Mouse (Mus musculus) embryonic facial prominence, embryonic 15.5 days (tissue): ENCODE data around the gene Rln3. TPM values are rescaled to one million over a fixed set of nuclear protein-coding genes. Genes with fewer than 3 reads are reported as not detected.
A peak's percentile ranks its signal among the peaks of the same experiment; 100 is the strongest.

Experiments
- ATAC-seq: fragments of 200-750 bp; cut with Nextera tagmentation; 2 replicates; pipeline ENCODE4 v1.8.0; 2017; ENCODE audit warnings: low read depth, moderate TSS enrichment; ENCODE audit not compliant: insufficient number of reproducible peaks, low FRiP score, low TSS enrichment
- H3K27ac ChIP-seq: fragments of 300-500 bp; sonication (generic); replicated peaks from 2 replicates; pipeline ENCODE4 v1.5.1; 2015; ENCODE audit warnings: mild to moderate bottlenecking, inconsistent platforms
- H3K27me3 ChIP-seq: fragments of 300-500 bp; sonication (generic); 2 replicates; pipeline ENCODE4 v1.6.1; 2015; ENCODE audit warnings: inconsistent platforms
- H3K36me3 ChIP-seq: fragments of 300-500 bp; sonication (generic); 2 replicates; pipeline ENCODE4 v1.6.1; 2015; ENCODE audit warnings: mild to moderate bottlenecking, inconsistent platforms
- H3K4me1 ChIP-seq: fragments of 300-500 bp; sonication (generic); 2 replicates; pipeline ENCODE4 v1.6.1; 2015; ENCODE audit warnings: inconsistent platforms
- H3K4me2 ChIP-seq: fragments of 300-500 bp; sonication (generic); replicated peaks from 2 replicates; pipeline ENCODE4 v1.6.1; 2015; ENCODE audit warnings: mild to moderate bottlenecking, inconsistent platforms
- H3K4me3 ChIP-seq: fragments of 300-500 bp; sonication (generic); replicated peaks from 2 replicates; pipeline ENCODE4 v1.5.1; 2015; ENCODE audit warnings: mild to moderate bottlenecking, inconsistent platforms
- H3K9ac ChIP-seq: fragments of 300-500 bp; sonication (generic); 2 replicates; pipeline ENCODE4 v1.6.1; 2015; ENCODE audit warnings: inconsistent platforms
- H3K9me3 ChIP-seq: fragments of 300-500 bp; sonication (generic); replicated peaks from 2 replicates; pipeline ENCODE4 v1.6.1; 2016; ENCODE audit warnings: inconsistent platforms
- WGBS: fragments of 180-500 bp; shearing (Covaris S2); methylation state at CpG from one replicate; pipeline ENCODE4 v1.1.7; 2015; 5-methylcytosine and 5-hydroxymethylcytosine counted together
- polyA plus RNA-seq: library from polyadenylated mRNA; unstranded; fragments of >200 nt; fragmentation: Nextera tagmentation; extraction: Ambion mirVana; gene quantifications from 2 replicates; pipeline ENCODE4 v1.2.1, GENCODE M21; 2015

Gene Rln3
- polyA plus RNA-seq, 1 experiment from 2014 or later = not detected

- Histone ChIP-seq H3K4me2 (peak within 1 kb of the TSS; percentile 81), H3K9me3 (no peaks in the 10 kb centered on the region), H3K9ac (peak within 1 kb of the TSS; percentile 84), H3K27ac (peak within 1 kb of the TSS; percentile 85), H3K4me1 (peaks cover 26% of the 10 kb centered on the region), H3K4me3 (peak within 1 kb of the TSS; percentile 94), H3K36me3 (no peaks in the 10 kb centered on the region), H3K27me3 (no peaks in the 10 kb centered on the region)
- 81% methylated on average over 1 of the region's 1 CpGs for WGBS
- ATAC-seq = no peak
These were observed 20.2 kb upstream of the Rln3 start, which contains the start of gene Gm10643 for GRCm38 (mm10) chr8:84065037-84065436. TSS of gene Gm10643 (minus strand) at chr8:84065137.

GRCm38 (mm10) chr8:84063861-84064610, 19.2 kb upstream of the Rln3 start:
- ATAC-seq = no peak
- H3K4me1 ChIP-seq = peaks cover 16% of the 10 kb centered on the region
- 62% methylated on average over 8 of the region's 8 CpGs for WGBS

GRCm38 (mm10) chr8:84060245-84060644, 15.4 kb upstream of the Rln3 start:
- Histone ChIP-seq H3K36me3 (no peaks in the 10 kb centered on the region), H3K27ac (no peak overlapping the region), H3K9me3 (no peaks in the 10 kb centered on the region), H3K4me1 (no peaks in the 10 kb centered on the region), H3K4me2 (no peak overlapping the region), H3K9ac (no peak overlapping the region), H3K4me3 (no peak overlapping the region), H3K27me3 (no peaks in the 10 kb centered on the region)
- WGBS = 84% methylated on average over 2 of the region's 2 CpGs
- no peak for ATAC-seq

More at GRCm38 (mm10) chr8:84063861-84064610, 19.2 kb upstream of the Rln3 start:
- H3K4me3 ChIP-seq = no peak overlapping the region
- no peak overlapping the region for H3K4me2 ChIP-seq
- H3K27ac ChIP-seq = no peak overlapping the region
- no peaks in the 10 kb centered on the region for H3K27me3 ChIP-seq
- H3K9me3 ChIP-seq = no peaks in the 10 kb centered on the region
- no peak overlapping the region for H3K9ac ChIP-seq
- no peaks in the 10 kb centered on the region for H3K36me3 ChIP-seq

- Histone ChIP-seq H3K9me3 (no peaks in the 10 kb centered on the region), H3K4me3 (no peak overlapping the region), H3K27ac (no peak overlapping the region), H3K27me3 (no peaks in the 10 kb centered on the region), H3K4me2 (no peak overlapping the region), H3K9ac (no peak overlapping the region), H3K36me3 (no peaks in the 10 kb centered on the region), H3K4me1 (no peaks in the 10 kb centered on the region)
- ATAC-seq = no peak
- 92% methylated on average over 2 of the region's 2 CpGs for WGBS
These were observed 14.4 kb upstream of the Rln3 start for GRCm38 (mm10) chr8:84059226-84059625.

- Histone ChIP-seq H3K9ac (no peak overlapping the region), H3K4me3 (no peak overlapping the region), H3K4me1 (no peaks in the 10 kb centered on the region), H3K27me3 (no peaks in the 10 kb centered on the region), H3K4me2 (no peak overlapping the region), H3K9me3 (no peaks in the 10 kb centered on the region), H3K27ac (no peak overlapping the region), H3K36me3 (no peaks in the 10 kb centered on the region)
- ATAC-seq = no peak
- WGBS = 91% methylated on average over 1 of the region's 1 CpGs
These were observed 13.0 kb upstream of the Rln3 start for GRCm38 (mm10) chr8:84057827-84058226.

- no peak overlapping the region for H3K4me3 ChIP-seq
- H3K9me3 ChIP-seq = no peaks in the 10 kb centered on the region
- H3K4me2 ChIP-seq = no peak overlapping the region
- H3K9ac ChIP-seq = no peak overlapping the region
- H3K36me3 ChIP-seq = no peaks in the 10 kb centered on the region
- 94% methylated on average over 5 of the region's 5 CpGs for WGBS
- no peaks in the 10 kb centered on the region for H3K27me3 ChIP-seq
- no peaks in the 10 kb centered on the region for H3K4me1 ChIP-seq
- H3K27ac ChIP-seq = no peak overlapping the region
- ATAC-seq = no peak
These were observed 8.4 kb upstream of the Rln3 start for GRCm38 (mm10) chr8:84053229-84053628.

- Histone ChIP-seq H3K36me3 (no peaks in the 10 kb centered on the region), H3K4me3 (no peak overlapping the region), H3K27ac (no peak overlapping the region), H3K9ac (no peak overlapping the region), H3K4me2 (no peak overlapping the region), H3K4me1 (no peaks in the 10 kb centered on the region), H3K9me3 (no peaks in the 10 kb centered on the region), H3K27me3 (no peaks in the 10 kb centered on the region)
- 74% methylated on average over 3 of the region's 3 CpGs for WGBS
- no peak for ATAC-seq
These were observed 7.9 kb upstream of the Rln3 start for GRCm38 (mm10) chr8:84052746-84053145.

GRCm38 (mm10) chr8:84048171-84048570, 3.4 kb upstream of the Rln3 start:
- ATAC-seq = no peak

GRCm38 (mm10) chr8:84046505-84046904, 1.7 kb upstream of the Rln3 start:
- H3K4me3 ChIP-seq = no peak overlapping the region
- 78% methylated on average over 3 of the region's 3 CpGs for WGBS
- H3K9me3 ChIP-seq = no peaks in the 10 kb centered on the region
- H3K4me1 ChIP-seq = peaks cover 15% of the 10 kb centered on the region
- ATAC-seq = no peak
- H3K36me3 ChIP-seq = no peaks in the 10 kb centered on the region
- peaks cover 45% of the 10 kb centered on the region for H3K27me3 ChIP-seq
- no peak overlapping the region for H3K9ac ChIP-seq
- H3K4me2 ChIP-seq = no peak overlapping the region
- H3K27ac ChIP-seq = no peak overlapping the region

More at GRCm38 (mm10) chr8:84048171-84048570, 3.4 kb upstream of the Rln3 start:
- H3K27me3 ChIP-seq = peaks cover 28% of the 10 kb centered on the region
- H3K27ac ChIP-seq = no peak overlapping the region
- H3K36me3 ChIP-seq = no peaks in the 10 kb centered on the region
- 54% methylated on average over 5 of the region's 5 CpGs for WGBS
- H3K9ac ChIP-seq = no peak overlapping the region
- no peak overlapping the region for H3K4me3 ChIP-seq
- no peaks in the 10 kb centered on the region for H3K9me3 ChIP-seq
- H3K4me1 ChIP-seq = peaks cover under 1% of the 10 kb centered on the region; the same call in 1 of the 2 replicates
- H3K4me2 ChIP-seq = no peak overlapping the region

GRCm38 (mm10) chr8:84044103-84044502, 697 bp downstream of the Rln3 start:
- peaks cover 59% of the 10 kb centered on the region for H3K27me3 ChIP-seq
- no peak overlapping the region for H3K4me3 ChIP-seq
- H3K9ac ChIP-seq = no peak overlapping the region
- H3K4me1 ChIP-seq = peaks cover 15% of the 10 kb centered on the region
- no peak for ATAC-seq
- no peak overlapping the region for H3K4me2 ChIP-seq
- no peak overlapping the region for H3K27ac ChIP-seq
- 6% methylated on average over 7 of the region's 7 CpGs for WGBS
- H3K9me3 ChIP-seq = no peaks in the 10 kb centered on the region
- H3K36me3 ChIP-seq = no peaks in the 10 kb centered on the region

GRCm38 (mm10) chr8:84042948-84043342, 1.9 kb downstream of the Rln3 start:
- H3K36me3 ChIP-seq = no peaks in the 10 kb centered on the region
- no peak for ATAC-seq
- H3K9ac ChIP-seq = no peak overlapping the region
- H3K4me1 ChIP-seq = peaks cover 15% of the 10 kb centered on the region
- 27% methylated on average over 12 of the region's 12 CpGs for WGBS
- H3K4me3 ChIP-seq = peak overlapping the region; percentile 40
- no peaks in the 10 kb centered on the region for H3K9me3 ChIP-seq
- H3K27ac ChIP-seq = no peak overlapping the region
- peak overlapping the region; percentile 80 for H3K4me2 ChIP-seq
- H3K27me3 ChIP-seq = peaks cover 61% of the 10 kb centered on the region
